Mouse (Mus musculus) spleen, postnatal 36 days (tissue): ENCODE measurements around the gene Icam1.
A peak's percentile ranks its signal among the peaks of the same experiment; 100 is the strongest.
"Not testable (repeated sequence)": the region's sequence is repeated elsewhere in the genome, so short reads cannot be mapped to it uniquely, and the experiment has no call there.

ENCODE experiments used
- DNase-seq, 2 experiments: peaks; one replicate each; pipeline ENCODE4 v3.0.0; 2022; ENCODE audit warnings: low spot score in 2 of 2, mixed read lengths in 1 of 2

Gene Icam1

DNA sequence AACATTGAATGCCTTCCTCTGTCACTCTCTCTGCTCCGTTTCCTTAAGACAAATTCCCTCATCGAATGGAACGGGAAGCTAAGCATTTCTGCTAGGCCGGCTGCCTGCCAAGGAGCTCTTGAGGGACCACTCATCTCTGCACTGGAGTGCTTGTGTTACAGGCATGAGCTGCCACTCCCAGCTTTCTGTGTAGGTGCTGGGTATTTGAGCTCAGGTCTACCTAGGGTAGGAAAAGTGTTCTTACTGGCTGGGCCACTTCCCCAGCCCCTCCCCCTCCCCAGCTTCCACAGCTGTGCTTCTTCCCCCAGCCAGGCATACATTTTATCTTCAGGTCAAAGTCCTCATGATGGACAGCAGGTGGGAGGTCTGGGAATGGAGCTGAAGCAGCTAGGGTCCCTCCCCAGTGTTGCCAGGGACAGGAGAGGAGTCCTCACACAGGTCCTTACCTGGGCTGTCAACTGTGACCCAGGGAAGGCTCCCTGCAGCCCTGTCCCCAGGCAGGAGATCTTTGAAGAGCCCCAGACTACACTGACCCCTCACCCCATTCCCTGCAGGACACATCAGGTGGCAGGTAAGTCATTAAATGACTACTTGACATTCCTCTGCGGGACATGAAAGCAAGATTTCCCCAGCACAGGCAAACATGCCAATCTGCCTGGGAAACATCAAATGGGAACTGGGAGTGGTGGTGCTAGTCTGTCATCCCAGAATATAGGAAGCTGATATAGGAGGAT is 22.5 kb upstream of the Icam1 start:
- DNase-seq = no peak

DNA sequence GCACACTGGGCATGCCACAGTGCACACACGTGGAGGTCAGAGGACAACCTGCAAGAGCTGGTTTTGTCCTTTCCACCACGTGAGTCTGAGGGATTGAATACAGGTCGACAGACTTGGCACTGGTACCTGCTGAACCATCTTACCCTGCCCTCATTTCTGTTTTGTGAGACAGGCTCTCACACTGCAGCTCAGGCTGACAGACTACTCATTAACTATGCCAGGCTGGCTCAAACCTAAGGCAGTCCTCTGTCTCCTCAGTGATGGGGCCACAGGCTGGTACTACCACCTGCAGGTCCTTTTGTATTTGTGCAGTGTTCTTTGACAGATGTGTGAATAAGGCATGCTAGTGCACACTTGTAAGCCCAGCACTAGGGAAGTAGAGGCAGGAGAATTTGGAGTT is 20.7 kb upstream of the Icam1 start:
- DNase-seq = no peak

DNA sequence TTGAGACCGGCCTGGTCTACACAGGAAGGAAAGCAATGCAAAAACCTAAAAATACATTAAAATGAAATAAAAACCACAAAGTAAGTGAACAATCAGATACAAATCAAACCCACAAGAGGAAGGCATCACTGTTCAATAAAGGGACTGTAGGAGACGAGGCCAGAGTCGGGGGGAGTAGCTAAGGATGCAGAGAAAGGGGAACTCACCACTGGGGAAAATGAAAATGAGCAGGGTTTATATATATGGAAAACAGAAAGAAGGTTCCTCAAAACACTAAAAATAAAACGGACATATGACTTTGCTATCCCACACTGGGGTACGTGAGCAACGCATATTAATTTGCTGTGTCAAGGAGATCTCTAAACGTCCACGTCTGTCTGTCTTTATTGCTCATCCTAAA is 18.7 kb upstream of the Icam1 start:
- no peak for DNase-seq

DNA sequence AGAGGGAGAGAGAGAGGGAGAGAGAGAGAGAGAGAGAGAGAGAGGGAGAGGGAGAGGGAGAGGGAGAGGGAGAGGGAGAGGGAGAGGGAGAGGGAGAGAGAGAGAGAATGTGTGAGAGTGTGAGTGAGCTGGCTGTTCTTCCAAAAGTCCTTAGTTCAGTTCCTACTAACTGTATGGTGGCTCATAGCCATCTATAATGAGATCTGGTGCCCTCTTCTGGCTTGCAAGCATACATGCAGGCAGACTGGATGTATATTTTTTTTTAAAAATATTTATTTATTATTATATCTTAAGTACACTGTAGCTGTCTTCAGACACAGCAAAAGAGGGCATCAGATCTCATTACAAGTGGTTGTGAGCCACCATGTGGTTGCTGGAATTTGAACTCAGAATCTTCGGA is 17.4 kb upstream of the Icam1 start:
- DNase-seq = not testable (repeated sequence)

DNA sequence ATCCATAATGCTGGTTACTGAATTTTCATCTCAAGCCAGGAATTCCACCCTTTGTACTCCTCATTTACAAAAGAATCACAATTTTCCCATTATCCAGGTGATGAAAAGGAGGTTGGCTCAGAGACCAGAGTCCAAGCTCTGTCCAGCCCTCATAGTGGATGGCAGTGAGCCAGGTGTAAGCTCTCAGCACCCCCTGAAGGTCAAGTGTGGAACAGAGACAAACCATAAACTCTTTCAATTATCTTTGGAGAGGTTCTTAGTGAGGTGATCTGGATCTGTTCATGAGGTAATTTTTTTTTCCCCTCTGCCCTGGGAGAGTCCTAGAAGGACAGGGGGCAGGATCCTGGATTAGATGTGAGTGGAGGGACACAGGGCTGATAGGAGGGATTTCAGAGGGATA is 15.0 kb upstream of the Icam1 start:
- no peak for DNase-seq

DNA sequence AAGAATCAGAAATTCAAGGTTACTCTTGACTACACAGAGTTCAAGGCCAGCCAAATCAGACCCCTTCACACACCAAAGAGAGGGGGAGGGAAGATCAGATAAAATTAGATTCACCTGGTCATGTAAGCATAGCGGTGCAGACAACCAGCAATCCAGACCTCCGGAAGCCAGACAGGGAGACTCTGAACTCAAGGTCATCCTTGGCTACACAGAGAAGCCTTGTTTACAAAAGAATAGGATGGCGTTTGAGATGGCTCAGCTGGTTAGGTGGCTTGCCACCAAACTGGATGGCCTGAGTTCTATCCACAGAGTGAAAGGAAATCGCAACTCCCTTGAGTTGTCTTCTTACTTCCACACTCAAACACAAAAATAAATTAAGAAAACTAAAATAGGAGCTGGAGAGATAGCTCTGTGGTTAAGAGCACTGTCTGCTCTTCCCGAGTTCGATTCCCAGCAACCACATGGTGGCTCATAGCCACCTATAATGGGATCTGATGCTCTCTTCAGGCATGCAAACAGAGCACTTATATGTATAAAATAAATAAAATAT is 14.1 kb upstream of the Icam1 start:
- DNase-seq = no peak

DNA sequence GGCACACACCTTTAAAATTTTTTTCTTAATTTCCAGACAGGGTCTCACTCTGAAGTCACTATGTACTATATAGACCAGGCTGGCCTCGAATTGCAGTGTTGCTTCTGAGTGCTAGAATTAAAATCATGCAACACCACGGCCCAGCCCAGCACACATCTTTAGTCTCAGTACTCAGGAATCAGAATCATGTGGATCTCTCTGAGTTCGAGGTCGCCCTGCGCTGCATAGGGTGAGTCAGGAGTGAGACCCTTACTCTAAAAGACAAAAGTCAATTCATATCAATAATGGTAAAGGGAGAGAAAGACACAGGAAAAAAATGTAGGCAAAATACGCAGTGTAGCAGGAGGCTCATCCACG is 13.5 kb upstream of the Icam1 start:
- no peak for DNase-seq

DNA sequence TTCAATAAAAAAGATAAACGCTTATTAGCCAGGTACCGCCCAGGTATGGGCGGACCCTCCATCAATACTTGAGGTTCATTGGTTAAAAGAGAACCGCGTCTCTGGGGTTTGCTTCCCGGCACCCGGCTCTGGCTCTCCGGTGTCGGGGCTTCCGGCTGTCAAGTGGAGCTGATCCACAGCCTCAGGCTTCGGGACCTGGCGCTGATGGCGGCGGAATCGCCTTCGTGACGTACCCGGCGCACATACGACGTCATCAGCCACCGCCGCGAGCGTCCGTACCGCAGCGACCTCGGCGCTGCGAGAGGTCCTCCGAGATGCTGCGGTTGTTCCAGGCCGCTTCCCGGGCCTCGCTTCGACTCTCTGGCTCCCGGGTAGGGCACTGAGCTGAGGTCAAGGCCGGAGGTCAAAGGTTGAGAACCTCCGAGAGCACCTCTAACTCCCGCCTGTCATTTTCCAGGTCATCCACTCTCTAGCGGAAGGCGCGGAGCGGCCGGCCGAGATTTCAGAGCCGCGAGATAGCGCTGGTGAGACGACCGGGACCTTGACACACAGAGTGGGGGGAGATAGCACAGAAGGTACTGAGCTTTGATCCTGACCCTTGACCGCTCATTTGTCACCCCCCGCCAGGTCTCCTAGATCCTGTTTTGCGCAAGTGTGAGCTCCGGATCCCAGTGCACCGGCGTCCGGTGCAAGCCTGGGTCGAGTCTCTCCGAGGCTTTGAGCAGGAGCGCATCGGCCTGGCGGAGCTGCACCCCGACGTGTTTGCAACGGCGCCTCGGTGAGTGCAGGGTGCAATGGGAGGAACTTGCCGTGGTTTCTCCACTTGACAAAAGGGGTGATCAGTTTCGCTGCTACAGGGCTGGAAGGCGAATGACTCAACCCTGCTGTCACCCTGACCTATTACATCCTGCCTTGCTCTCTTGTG is 12.9 kb upstream of the Icam1 start, which contains the start of gene Mrpl4:
Mrpl4 (plus strand) TSS at position 112 of the 925 bp plus-strand sequence.
- DNase-seq = peak; percentile 76 to 79

DNA sequence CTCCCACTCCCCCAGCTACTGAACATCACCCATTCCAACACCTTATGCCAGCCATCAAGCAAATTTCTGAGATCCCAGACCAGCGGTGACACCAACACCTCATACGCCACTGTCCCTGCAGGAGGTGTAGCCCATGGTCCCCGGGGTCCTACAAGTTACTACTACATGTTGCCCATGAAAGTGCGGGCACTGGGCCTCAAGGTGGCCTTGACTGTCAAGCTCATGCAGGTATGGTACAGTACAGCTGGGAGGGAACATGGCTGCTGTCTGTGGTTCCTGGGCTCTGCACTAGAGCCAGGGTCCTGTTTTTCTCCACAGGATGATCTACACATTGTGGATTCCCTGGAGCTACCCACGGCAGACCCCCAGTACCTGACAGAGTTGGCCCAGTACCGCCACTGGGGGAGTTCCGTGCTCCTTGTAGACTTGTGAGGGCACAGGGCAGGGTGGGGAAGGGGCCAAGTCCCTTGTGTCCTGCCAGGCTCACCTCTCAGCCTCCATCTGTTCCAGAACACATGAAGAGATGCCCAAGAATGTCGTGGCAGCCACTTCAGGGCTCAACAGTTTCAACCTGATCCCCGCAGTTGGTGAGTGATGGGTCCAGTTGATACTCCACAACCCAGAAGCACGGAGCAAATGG is 8.4 kb upstream of the Icam1 start:
- DNase-seq = no peak

DNA sequence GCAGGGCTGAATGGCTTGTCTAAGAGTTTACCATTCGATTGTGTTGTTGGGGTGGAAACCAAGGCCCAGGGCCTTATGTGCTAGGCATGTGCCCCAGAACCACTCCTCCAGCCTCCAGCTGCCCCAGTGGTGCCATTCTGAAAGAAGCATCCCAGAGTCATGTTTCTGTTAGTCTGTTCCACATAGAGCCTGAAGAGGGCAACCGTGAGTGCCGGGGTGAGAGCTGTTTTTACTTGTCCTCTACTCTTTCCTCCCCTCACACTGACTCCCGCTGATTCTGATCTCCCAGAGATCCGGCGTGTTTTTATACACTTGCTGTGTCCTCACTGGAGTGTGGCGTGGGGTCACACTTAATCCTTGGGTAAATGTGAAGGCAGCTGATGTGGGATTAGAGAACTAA is 7.8 kb upstream of the Icam1 start:
- no peak for DNase-seq

DNA sequence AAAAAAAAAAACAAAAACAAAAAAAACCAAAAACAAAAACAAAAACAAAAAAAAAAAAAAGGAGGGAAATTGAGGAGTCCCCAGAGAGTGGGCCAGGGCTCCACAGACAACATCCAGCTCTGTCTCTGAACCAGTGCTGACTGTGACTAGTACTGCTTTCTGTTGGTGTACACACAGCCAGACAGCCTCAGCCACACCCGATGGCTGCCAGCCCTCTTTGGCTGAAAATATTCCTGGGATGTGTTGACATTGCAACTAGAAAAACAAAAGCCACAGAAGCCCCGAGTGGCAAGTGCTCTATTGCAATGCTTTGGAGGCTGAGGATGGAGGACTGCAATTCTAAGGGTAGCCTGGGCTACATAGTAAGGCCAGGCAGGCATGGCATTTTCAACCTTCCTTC is 5.4 kb upstream of the Icam1 start:
- DNase-seq = no peak

DNA sequence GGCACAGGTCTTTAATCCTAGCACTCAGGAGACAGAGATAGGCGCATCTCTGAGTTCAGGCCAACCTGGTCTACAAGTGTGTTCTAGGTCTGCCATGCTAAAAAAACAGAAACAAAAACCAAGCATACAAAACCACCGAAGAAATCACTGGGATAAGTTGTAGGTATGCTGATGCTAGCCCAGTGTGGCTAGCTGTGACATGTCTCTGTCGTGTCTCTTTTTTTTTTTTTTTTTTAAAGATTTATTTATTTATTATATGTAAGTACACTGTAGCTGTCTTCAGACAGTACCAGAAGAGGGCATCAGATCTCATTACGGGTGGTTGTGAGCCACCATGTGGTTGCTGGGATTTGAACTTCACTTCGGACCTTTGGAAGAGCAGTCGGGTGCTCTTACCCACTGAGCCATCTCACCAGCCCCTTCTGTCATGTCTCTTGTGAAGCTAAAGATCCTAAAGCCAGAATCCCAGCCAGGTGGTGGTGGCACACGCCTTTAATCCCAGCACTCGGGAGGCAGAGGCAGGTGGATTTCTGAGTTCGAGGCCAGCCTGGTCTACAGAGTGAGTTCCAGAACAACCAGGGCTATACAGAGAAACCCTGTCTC is 4.7 kb upstream of the Icam1 start:
- DNase-seq = not testable (repeated sequence)

DNA sequence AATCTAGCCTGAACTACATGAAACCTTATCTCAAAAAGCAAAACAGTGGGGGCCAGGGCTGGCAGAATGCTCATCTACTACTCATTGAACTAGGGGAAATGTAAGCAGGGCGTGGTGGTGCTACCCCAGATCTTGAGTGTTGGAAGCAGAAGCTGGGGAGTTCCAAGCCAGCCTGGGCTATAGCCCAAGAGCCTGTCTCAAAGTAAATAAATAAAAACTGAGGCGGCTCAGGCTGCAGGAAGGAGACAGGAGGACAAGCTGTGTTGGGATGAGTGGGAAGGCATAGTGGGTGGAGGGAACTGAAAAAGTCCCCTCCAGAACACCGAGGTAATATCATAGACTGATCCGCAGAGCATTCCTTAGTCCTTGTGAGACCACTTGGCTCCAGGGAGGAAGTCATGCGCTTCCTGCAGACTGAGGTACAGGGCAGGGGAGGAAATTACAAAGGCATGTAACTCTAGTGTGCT is 3.9 kb upstream of the Icam1 start:
- no peak for DNase-seq

DNA sequence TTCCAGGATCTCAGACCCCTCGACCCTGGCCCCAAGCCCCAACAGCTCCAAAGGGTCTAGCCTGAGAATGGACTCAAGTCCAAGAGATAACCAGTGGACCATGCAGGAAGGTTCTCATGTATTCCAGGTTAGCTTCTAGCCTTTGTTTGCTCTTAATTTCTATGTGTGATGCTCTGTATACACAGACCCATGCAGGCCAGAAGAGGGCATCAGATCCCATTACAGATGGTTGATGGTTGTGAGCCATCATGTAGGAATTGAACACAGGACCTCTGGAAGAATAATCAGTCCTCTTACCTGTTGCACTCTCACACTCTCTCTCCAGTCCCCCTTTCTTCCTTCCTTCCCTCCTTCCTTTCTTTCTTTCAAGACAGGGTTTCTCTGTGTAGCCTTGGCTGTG is 3.4 kb upstream of the Icam1 start:
- no peak for DNase-seq

DNA sequence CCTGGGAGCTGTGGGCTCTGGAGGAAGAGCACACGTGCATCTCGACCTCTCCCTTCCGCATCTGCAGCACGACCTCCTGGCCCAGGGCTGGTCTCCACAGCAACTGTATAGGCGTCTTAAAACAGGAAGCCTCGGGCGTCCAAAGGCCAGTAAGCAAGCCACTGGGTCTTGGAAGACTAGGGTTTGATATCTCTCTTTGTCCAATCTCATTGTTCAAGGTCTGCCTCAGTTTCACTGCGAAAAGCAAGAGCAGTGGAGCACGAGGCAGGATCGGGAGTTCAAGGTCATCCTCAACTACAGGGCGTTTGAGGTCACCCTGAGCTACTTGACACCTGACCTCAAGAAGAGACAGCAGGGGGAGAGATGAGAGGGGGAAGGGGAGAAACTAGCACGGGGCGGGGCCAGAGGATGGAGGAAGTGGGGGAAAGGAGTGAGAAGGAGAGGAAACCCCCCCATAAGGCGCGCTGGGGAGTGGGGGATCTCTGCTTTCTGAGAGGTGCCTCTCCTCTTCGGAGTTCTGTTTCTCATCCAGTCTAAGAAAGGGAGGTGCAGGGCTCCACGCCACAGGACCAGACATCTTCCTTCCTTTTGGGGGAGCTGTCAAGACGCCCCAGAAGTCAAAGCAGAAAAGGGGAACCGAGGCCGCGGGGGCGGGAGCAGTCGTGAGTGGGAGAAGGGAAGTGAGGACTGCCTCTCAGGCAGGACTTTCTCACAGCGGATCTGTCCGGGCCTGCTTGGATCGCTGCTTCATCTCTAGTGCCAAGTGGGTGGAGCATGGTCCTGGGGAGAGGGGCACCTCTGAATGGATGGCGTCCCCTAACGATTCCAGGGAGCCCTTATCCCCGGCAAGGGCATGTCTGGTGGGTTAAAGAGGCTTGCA is 854 bp upstream of the Icam1 start:
- peak; percentile 89 to 92 for DNase-seq

DNA sequence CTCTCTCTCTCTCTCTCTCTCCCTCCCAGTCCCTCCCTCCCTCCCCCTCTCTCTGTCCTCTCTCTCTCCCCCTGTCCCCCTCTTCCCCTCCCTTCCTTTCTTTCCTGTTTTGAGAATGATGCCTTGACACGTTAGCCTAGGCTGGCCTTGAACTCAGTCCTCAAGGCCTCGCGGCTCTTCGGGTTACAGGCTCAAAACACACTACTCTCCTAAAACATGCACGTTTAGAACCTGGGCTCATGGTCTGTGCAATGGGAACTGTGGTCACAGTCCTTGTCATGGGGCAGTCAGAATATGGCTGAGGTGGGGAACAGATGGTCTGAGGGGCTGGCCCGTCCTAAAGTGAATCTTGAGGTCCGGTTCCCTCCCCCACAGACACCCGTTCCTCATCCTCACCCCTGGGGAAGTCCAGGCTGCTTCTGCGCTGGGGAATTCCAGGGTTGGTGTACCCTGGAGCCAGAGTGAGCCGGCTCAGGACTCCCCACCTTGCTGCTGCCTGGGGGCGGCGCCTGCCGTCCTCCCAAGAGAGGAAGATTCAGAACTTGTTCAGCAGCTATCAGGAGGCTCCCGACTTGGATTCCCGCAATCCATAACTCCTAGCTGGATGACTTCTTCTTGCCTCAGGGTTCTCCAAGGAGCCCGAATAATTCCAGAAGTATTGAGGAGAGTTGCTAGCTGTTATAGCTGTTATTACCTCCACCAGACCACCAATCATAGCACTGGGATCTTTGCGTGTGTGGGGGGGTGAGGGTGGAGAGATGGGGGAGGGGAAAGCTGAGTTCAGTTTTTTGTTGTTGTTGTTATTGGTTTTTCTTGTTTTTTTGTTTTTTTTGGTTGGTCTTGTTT is 769 bp downstream of the Icam1 start:
- DNase-seq = peak; percentile 40 to 45

DNA sequence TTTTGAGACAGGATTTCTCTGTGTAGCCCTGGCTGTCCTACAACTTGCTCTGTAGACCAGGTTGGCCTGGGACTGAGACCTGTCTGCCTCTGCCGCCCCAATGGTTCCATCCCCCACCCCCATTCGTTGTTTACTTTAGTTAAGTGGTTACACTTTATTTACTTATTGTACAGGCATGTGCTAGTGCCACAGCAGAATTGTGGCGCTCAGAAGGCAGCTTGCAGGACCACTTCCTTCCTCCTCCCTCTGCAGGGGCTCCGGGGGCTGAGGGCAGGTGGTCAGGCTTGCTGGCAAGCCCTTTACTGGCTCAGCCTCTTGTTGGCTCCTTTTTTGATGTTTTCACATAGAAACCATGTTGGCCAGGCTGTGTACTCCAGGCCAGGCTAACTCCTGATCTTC is 1.4 kb downstream of the Icam1 start:
- peak; percentile 31 to 37 for DNase-seq

DNA sequence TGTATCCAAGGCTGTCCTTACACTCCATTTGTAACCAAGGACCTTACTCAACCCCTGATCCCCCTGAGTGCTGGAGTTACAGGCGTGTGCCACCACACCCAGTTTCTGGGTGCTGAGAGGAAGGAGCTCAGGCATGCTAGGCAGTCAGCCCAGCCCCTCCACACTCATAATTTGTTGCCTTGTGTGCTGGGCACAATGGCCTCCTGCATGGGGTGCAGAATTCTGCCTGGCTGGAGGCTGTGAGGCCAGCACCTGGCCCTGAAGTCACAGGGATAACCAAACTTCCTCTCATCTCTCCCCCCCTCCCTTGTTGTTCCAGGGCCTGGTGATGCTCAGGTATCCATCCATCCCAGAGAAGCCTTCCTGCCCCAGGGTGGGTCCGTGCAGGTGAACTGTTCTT is 2.8 kb downstream of the Icam1 start:
- no peak for DNase-seq

DNA sequence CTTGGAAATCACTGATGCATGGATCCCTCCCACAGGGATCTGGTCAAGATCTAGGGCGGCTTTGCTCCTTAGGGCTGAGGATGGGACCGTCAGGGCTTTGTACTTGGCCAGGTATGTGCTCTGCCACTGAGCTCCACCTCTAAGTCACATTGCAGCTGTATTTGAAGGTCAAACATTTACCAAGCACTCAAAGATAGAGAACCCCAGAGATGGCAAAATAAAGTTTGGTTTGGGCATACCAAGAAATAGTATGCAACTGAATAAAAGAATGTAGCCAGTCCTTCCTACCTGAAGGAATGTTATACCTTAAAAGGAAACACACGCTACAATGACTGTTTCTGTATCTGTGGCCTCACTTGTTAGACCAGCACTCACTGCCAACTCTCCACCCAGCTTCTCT is 5.6 kb downstream of the Icam1 start:
- DNase-seq = no peak

DNA sequence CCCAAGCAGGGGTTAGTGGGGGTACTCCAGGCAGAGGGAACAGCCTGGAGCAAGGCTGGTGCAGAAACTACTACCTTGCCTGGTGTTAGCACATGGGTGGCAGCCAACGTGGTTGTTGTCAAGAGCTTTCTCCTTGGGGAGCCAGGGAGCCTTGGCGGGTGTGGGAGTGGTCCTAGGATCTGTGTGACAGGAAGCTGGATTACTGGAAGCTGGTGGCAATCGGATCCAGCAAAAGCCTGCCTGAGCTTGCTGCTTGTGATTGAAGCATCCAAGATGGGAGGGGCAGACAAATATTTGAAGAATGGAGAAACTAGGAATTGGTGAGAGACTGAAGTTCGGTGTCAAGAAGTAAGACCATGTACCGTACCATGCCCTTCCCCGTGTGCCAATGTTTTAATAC is 6.5 kb downstream of the Icam1 start:
- no peak for DNase-seq
